In the genomic region with DNA sequence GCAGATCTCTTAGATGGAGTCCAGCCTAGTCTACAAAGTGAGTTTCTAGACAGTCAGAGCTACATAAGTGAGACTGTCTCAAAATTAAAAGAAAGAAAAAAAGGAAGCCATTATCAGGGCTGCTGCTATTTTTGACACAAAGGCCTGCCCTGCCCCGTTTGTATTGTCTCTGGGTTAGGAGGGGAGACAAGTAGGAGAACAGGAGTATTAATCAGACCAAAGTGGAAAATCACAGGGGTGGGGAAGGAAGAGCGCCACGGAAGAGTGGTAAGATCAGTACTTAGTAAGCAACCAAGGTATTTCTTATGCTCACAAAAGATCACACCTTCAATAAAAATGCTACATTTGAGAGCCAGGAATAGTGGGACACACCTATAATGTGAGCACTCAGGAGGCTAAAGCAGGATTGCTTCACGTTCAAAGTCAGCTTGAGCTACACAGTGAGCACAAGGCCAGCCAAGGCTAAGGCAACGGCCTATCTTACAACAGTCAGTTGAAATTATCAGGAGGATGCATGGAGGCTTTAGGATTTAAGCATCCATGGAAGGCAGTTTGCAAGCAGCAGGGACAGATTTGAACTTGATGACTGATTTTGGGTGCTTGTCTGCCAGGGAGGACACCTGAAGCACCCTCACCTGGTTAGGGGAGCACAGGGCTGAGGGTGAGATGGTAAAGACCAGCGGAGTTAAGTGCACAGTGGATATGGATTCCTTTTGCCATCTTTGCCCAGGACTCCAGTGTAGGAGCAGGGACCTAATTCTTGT, we compare ENCODE assay signal across 18 mouse cellular contexts. TPM values are rescaled to one million over a fixed set of nuclear protein-coding genes. Genes with fewer than 3 reads are reported as not detected.
A peak's percentile ranks its signal among the peaks of the same experiment; 100 is the strongest.
DNase-seq lines count a peak whose midpoint lies in the region; ATAC-seq lines count a peak whose summit lies in the region.
"Had no signal": no experiment of that assay in that cellular context is flagged by ENCODE, and none has a peak within 500 bp of the region (broad histone marks: within the 10 kb centered on the region; RNA-seq: fewer than 3 reads in every experiment).

No protein-coding gene starts in this region.

- H3K27ac ChIP-seq in lung, embryonic 15.5 days: peak overlapping the region; percentile 31; the same call in 1 of the 2 replicates
- peak overlapping the region; percentile 6 to 100; a peak in 3 of 4 replicates for H3K27ac ChIP-seq in heart, embryonic 14.5 days (replicated peaks in 1 of 2; ENCODE audit: control insufficient read depth in 1 of 2, insufficient read depth in 1 of 2, low read depth in 2 of 2, low read length in 2 of 2)
- peak overlapping the region; percentile 100 for H3K27ac ChIP-seq in stomach, embryonic 16.5 days (ENCODE audit: low read length)
- no peak overlapping the region for H3K27ac ChIP-seq in hindbrain, embryonic 16.5 days (ENCODE audit: low read depth, low read length)
- H3K27ac ChIP-seq: hindbrain, embryonic 10.5 days; midbrain, embryonic 15.5 days; neural tube, embryonic 12.5 days had no signal

- H3K4me1 ChIP-seq in lung, embryonic 15.5 days: peaks cover 71% of the 10 kb centered on the region
- H3K4me1 ChIP-seq in heart, embryonic 14.5 days (ENCODE audit: control insufficient read depth in 2 of 2, insufficient read depth in 2 of 2, low read length in 2 of 2): peaks cover 51 to 83% of the 10 kb centered on the region in 2 experiments
- peaks cover 79% of the 10 kb centered on the region for H3K4me1 ChIP-seq in stomach, embryonic 16.5 days (ENCODE audit: control insufficient read depth, insufficient read depth, low read length)
- peaks cover 26% of the 10 kb centered on the region for H3K4me1 ChIP-seq in hindbrain, embryonic 16.5 days (ENCODE audit: control insufficient read depth, insufficient read depth, low read depth, low read length)

- no peak overlapping the region for H3K4me3 ChIP-seq in lung, embryonic 15.5 days
- H3K4me3 ChIP-seq in heart, embryonic 14.5 days (ENCODE audit: control insufficient read depth in 1 of 2, insufficient read depth in 1 of 2, low read depth in 1 of 2, low read length in 2 of 2): no peak overlapping the region
- 0 out of 2 replicates have a peak overlapping the region, but pooled peaks have one; percentile 0 for H3K4me3 ChIP-seq in stomach, embryonic 16.5 days (replicated peaks; ENCODE audit: low read length)
- H3K4me3 ChIP-seq in hindbrain, embryonic 16.5 days (ENCODE audit: low read length): no peak overlapping the region
- H3K4me3 ChIP-seq: hindbrain, embryonic 10.5 days; kidney, embryonic 15.5 days; midbrain, embryonic 15.5 days; neural tube, embryonic 12.5 days had no signal

- 74% methylated on average over 6 of the region's 6 CpGs for WGBS in lung, embryonic 15.5 days
- WGBS in heart, embryonic 14.5 days: 45% methylated on average over 6 of the region's 6 CpGs
- WGBS in stomach, embryonic 16.5 days: 65% methylated on average over 6 of the region's 6 CpGs
- WGBS in hindbrain, embryonic 16.5 days: 89% methylated on average over 6 of the region's 6 CpGs

- no peak overlapping the region for H3K9ac ChIP-seq in lung, embryonic 15.5 days
- peak overlapping the region; percentile 61 for H3K9ac ChIP-seq in heart, embryonic 14.5 days (ENCODE audit: low read length)
- H3K9ac ChIP-seq in stomach, embryonic 16.5 days (ENCODE audit: low read length): peak overlapping the region; percentile 49; the same call in 1 of the 2 replicates
- no peak overlapping the region for H3K9ac ChIP-seq in hindbrain, embryonic 16.5 days (ENCODE audit: low read depth, low read length)
- H3K9ac ChIP-seq: kidney, embryonic 15.5 days; midbrain, embryonic 15.5 days; neural tube, embryonic 12.5 days had no signal

- ATAC-seq in lung, embryonic 15.5 days (ENCODE audit: borderline replicate concordance, extremely low read depth, low FRiP score, low TSS enrichment): no peak
- no peak for ATAC-seq in heart, embryonic 14.5 days (ENCODE audit: insufficient number of reproducible peaks, insufficient read depth, low FRiP score, low read depth)
- no peak for ATAC-seq in stomach, embryonic 16.5 days (ENCODE audit: insufficient read depth, low FRiP score)
- ATAC-seq in hindbrain, embryonic 16.5 days: no peak
- ATAC-seq: midbrain, embryonic 15.5 days had no signal

- no peaks in the 10 kb centered on the region for H3K9me3 ChIP-seq in lung, embryonic 15.5 days
- no peaks in the 10 kb centered on the region for H3K9me3 ChIP-seq in heart, embryonic 14.5 days (ENCODE audit: control insufficient read depth, low read length)
- no peaks in the 10 kb centered on the region for H3K9me3 ChIP-seq in stomach, embryonic 16.5 days (replicated peaks; ENCODE audit: control insufficient read depth, low read length)
- H3K9me3 ChIP-seq in hindbrain, embryonic 16.5 days (ENCODE audit: control insufficient read depth, low read length): no peaks in the 10 kb centered on the region
- H3K9me3 ChIP-seq: G1E; hindbrain, embryonic 10.5 days; kidney, embryonic 15.5 days; midbrain, embryonic 15.5 days; neural tube, embryonic 12.5 days had no signal

- no peaks in the 10 kb centered on the region for H3K36me3 ChIP-seq in lung, embryonic 15.5 days
- peaks cover 29% of the 10 kb centered on the region; the same call in 1 of the 2 replicates for H3K36me3 ChIP-seq in heart, embryonic 14.5 days (ENCODE audit: control insufficient read depth, insufficient read depth, low read length)
- H3K36me3 ChIP-seq in stomach, embryonic 16.5 days (ENCODE audit: control insufficient read depth, insufficient read depth, low read length): no peaks in the 10 kb centered on the region
- H3K36me3 ChIP-seq in hindbrain, embryonic 16.5 days (ENCODE audit: control insufficient read depth, insufficient read depth, low read length): no peaks in the 10 kb centered on the region
- H3K36me3 ChIP-seq: kidney, embryonic 15.5 days; midbrain, embryonic 15.5 days; neural tube, embryonic 12.5 days had no signal

- no peaks in the 10 kb centered on the region for H3K27me3 ChIP-seq in lung, embryonic 15.5 days
- H3K27me3 ChIP-seq in heart, embryonic 14.5 days (ENCODE audit: control insufficient read depth, insufficient read depth, low read length): no peaks in the 10 kb centered on the region
- H3K27me3 ChIP-seq in stomach, embryonic 16.5 days (ENCODE audit: control insufficient read depth, insufficient read depth, low read length): no peaks in the 10 kb centered on the region
- peaks cover 7% of the 10 kb centered on the region for H3K27me3 ChIP-seq in hindbrain, embryonic 16.5 days (replicated peaks; ENCODE audit: control insufficient read depth, insufficient read depth, low read length)
- H3K27me3 ChIP-seq: kidney, embryonic 15.5 days had no signal

- intact Hi-C loops in heart, postnatal 36 days (cut with DNase I): no loop called here

- peak; percentile 57 for DNase-seq in heart, adult 8-10 months (ENCODE audit: low spot score)
- DNase-seq in heart, postnatal 36 days: no peak
- DNase-seq in lung, postnatal 4 days: no peak
- DNase-seq: adrenal gland, postnatal 36 days; cerebellum, adult 8-10 months; left cerebral cortex, postnatal 4 days; thymus, adult 2 months had no signal

- no peak overlapping the region for H3K4me2 ChIP-seq in lung, embryonic 15.5 days
- peak overlapping the region; percentile 40 for H3K4me2 ChIP-seq in heart, embryonic 14.5 days (ENCODE audit: low read length)
- peak overlapping the region; percentile 83; the same call in 1 of the 2 replicates for H3K4me2 ChIP-seq in stomach, embryonic 16.5 days (ENCODE audit: low read depth, low read length)
- no peak overlapping the region for H3K4me2 ChIP-seq in hindbrain, embryonic 16.5 days (ENCODE audit: low read length)
- H3K4me2 ChIP-seq: kidney, embryonic 15.5 days; midbrain, embryonic 15.5 days; neural tube, embryonic 12.5 days had no signal

RNA-seq across cellular contexts. Expression of a gene that starts 4.9 kb away (rescaled TPM):
- total RNA-seq in heart, adult 8-10 months (2022): 10 to 100 TPM; 40.4 to 45.1 (median 44.2) TPM
- total RNA-seq in heart, postnatal 36 days (2021): 10 to 100 TPM; 45.8 to 50.5 TPM
- polyA plus RNA-seq in lung, embryonic 15.5 days (2015; fragmentation: Nextera tagmentation; extraction: Ambion mirVana): 38.0 and 44.4 TPM in 2 replicates
- 39.1 and 40.5 TPM in 2 replicates for polyA plus RNA-seq in heart, embryonic 14.5 days (2014; fragmentation: Nextera tagmentation; extraction: Ambion mirVana)
- 105 and 150 TPM in 2 replicates for polyA plus RNA-seq in stomach, embryonic 16.5 days (2015; fragmentation: Nextera tagmentation; extraction: Ambion mirVana)
- polyA plus RNA-seq in hindbrain, embryonic 16.5 days (2015; fragmentation: Nextera tagmentation; extraction: Ambion mirVana): 11.7 and 12.2 TPM in 2 replicates

RNA-seq across cellular contexts. Expression of a gene that starts 15.8 kb away (rescaled TPM):
- 100 to 1,000 TPM; 125 to 142 (median 135) TPM for total RNA-seq in heart, adult 8-10 months (2022)
- total RNA-seq in heart, postnatal 36 days (2021): 100 to 1,000 TPM; 145 to 159 TPM
- 103 and 106 TPM in 2 replicates for polyA plus RNA-seq in lung, embryonic 15.5 days (2015; fragmentation: Nextera tagmentation; extraction: Ambion mirVana)
- 320 and 338 TPM in 2 replicates for polyA plus RNA-seq in heart, embryonic 14.5 days (2014; fragmentation: Nextera tagmentation; extraction: Ambion mirVana)
- 108 and 119 TPM in 2 replicates for polyA plus RNA-seq in stomach, embryonic 16.5 days (2015; fragmentation: Nextera tagmentation; extraction: Ambion mirVana)
- 166 and 167 TPM in 2 replicates for polyA plus RNA-seq in hindbrain, embryonic 16.5 days (2015; fragmentation: Nextera tagmentation; extraction: Ambion mirVana)

RNA-seq across cellular contexts. Expression of a gene that starts 16.0 kb away (rescaled TPM):
- total RNA-seq in heart, adult 8-10 months (2022): 100 to 1,000 TPM in 2 of 4 experiments, 10 to 100 TPM in 2; 95.4 to 107 (median 99.6) TPM
- total RNA-seq in heart, postnatal 36 days (2021): 100 to 1,000 TPM; 102 to 104 TPM
- 248 and 261 TPM in 2 replicates for polyA plus RNA-seq in lung, embryonic 15.5 days (2015; fragmentation: Nextera tagmentation; extraction: Ambion mirVana)
- 180 and 187 TPM in 2 replicates for polyA plus RNA-seq in heart, embryonic 14.5 days (2014; fragmentation: Nextera tagmentation; extraction: Ambion mirVana)
- polyA plus RNA-seq in stomach, embryonic 16.5 days (2015; fragmentation: Nextera tagmentation; extraction: Ambion mirVana): 227 and 252 TPM in 2 replicates
- 237 and 241 TPM in 2 replicates for polyA plus RNA-seq in hindbrain, embryonic 16.5 days (2015; fragmentation: Nextera tagmentation; extraction: Ambion mirVana)

RNA-seq across cellular contexts. Expression of a gene that starts 22.2 kb away (rescaled TPM):
- total RNA-seq in heart, adult 8-10 months (2022): not detected
- not detected for total RNA-seq in heart, postnatal 36 days (2021)
- 0.19 TPM in 1 of 2 replicates, not detected in the other for polyA plus RNA-seq in lung, embryonic 15.5 days (2015; fragmentation: Nextera tagmentation; extraction: Ambion mirVana)
- polyA plus RNA-seq in heart, embryonic 14.5 days (2014; fragmentation: Nextera tagmentation; extraction: Ambion mirVana): 0.57 and 0.69 TPM in 2 replicates
- polyA plus RNA-seq in stomach, embryonic 16.5 days (2015; fragmentation: Nextera tagmentation; extraction: Ambion mirVana): 1.0 and 1.2 TPM in 2 replicates
- 0.20 TPM in 1 of 2 replicates, not detected in the other for polyA plus RNA-seq in hindbrain, embryonic 16.5 days (2015; fragmentation: Nextera tagmentation; extraction: Ambion mirVana)
- total RNA-seq: adrenal gland, postnatal 36 days; layer of hippocampus, postnatal 10 days; left cerebral cortex, postnatal 4 days had no signal
- polyA plus RNA-seq: C2C12; G1E; neural tube, embryonic 12.5 days had no signal

Comparison
In these comparisons a context has a peak if more than half of its experiments do, and no peak if none do; other contexts are left out.
1. H3K4me2 ChIP-seq: peak in heart, embryonic 14.5 days (single experiment) and stomach, embryonic 16.5 days (single experiment); none in lung, embryonic 15.5 days (single experiment) and hindbrain, embryonic 16.5 days (single experiment).
2. H3K9ac ChIP-seq: peak in heart, embryonic 14.5 days (single experiment) and stomach, embryonic 16.5 days (single experiment); none in lung, embryonic 15.5 days (single experiment) and hindbrain, embryonic 16.5 days (single experiment).